Mouse (Mus musculus): ENCODE results near the gene Cdc42ep1.

DNA sequence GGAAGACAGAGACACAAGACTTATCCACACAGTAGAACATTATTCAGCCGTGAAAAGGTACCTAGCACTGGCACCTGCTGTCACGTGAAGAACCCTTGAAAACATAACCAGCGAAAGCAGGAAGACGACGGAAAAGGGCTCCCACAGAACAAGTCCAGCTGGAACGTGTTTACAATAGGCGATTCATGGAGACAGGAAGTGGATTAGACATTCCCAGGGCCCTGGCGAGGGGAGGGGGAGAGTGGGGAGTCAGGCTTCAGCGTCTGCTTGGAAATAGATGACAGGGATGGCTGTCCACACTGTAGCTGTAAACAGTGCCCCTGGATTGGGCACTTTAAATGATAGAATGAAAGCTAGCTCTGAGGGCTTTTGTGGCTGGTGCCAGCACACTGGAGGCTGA lies 26.0 kb downstream of the Cdc42ep1 start:
- TF ChIP-seq CTCF (IDR thresholded peaks at IDR 0.05; ENCODE audit: low read depth) (no peak), EP300 (IDR thresholded peaks at IDR 0.05; ENCODE audit: low read depth) (no peak)
